Mouse (Mus musculus): Measurements from ENCODE around the gene Zfp423.

Zfp423 gene

DNA sequence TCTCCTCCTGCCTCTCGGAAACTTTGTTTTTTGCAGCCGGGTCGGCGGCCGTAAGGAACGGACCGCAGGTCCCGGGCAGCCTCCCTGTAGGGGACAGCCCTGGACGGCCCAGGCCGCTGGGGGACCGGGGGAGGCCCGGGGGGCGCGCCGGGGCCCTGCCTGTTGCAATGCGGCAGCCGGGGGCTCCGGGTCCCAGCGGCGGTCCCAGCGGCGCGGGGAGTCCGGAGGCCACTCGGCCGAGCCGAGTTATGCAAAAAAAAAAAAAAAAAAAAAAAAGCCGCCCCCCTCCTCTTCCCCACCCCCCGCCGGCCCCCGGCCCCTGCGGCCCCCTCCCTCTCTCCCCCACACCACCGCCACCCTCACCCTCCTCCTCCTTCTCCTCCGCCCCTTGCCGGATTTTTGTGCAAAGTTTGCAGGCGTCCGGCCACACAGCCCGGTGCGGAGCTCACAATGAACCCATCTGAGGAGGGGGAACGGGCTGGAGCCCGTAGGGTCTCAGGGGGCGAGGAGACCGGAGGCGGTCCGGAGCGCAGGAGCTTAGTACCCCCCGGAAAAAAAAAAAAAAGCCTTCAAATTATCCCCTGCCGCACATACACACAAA, at the start of gene Zfp423:
TSS of gene Zfp423 (minus strand) at position 276 of the 601 bp plus-strand sequence.
- DNase-seq (ENCODE audit: low spot score): no peak

DNA sequence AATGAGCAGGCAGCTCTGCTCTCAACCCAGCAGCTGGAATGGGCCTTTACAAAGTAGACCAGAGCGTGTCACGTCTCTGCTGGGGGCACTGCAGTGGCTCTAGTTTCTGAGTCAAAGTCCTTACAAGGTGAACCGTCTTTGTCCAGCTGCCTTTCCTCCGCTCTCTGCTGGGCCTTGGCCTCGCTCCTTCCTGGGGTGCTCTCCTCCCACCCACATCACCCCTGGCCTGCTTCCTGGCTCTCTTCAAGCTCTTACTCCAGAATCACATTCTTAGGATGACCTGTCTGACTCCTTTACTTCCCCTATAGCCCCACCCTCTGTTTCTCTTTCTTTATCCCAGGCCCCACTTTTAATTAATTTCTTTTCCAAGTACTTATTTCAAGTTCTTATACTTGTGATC, 47.4 kb upstream of the Zfp423 start:
- DNase-seq (ENCODE audit: low spot score): no peak

DNA sequence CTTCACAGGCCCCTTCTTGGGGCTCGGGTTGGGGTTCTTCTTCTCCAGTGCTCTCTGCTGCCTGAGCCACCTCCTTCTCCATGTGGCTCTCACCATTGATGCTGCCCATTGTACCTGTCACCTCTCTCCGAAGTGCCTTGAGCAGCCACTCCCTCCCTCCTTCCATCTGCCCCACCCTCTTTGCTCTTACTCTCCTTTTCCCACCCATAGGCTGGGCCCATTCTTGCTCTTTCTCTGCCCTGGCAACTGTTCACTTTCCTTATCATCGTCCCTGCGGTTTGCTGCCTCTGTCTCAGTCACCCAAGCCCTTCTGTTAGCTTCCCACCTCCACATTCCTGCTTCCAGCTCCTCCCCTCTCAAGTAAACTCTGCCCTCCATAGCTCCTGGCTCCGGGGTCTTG, 25.4 kb upstream of the Zfp423 start:
- no peak for DNase-seq (ENCODE audit: low spot score)

DNA sequence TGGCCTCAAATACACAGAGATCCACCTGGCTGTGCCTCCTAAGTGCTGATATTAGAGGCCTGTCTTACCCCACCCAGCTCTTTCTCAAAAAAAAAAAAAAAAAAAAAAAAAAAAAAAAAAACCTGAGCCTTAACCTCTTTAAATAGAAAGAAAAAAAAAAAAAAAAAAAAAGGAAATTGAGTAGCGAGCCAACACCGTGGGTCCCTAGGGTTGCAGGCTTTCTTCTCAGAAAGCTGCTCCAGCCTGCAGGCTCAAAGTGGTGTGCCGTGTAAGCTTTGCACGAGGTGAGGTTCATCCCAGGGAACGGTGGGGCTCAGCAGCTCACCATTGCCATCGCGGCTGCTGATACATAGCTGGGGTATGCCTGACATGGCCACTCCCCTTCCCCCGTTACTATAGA, 24.6 kb upstream of the Zfp423 start:
- no peak for DNase-seq (ENCODE audit: low spot score)

DNA sequence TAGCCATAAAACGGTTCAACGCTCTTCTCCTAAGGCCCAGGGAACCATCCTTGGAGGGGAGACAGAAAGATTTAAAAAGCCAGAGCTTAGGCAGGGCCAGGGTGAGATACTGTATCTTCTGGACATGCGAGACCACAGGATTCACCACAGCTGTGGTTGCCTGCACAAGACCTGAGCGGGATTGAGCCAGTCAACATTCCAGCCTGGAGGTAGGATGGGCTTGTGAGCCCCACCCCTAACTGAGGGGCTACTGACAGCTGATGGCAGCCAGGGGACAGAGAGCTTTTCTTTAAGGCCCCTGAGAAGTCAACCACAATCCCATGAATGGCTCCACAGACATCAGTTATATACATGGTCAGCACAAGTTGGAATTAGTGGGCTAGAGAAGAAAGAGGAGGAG, 23.5 kb upstream of the Zfp423 start:
- DNase-seq (ENCODE audit: low spot score): no peak

DNA sequence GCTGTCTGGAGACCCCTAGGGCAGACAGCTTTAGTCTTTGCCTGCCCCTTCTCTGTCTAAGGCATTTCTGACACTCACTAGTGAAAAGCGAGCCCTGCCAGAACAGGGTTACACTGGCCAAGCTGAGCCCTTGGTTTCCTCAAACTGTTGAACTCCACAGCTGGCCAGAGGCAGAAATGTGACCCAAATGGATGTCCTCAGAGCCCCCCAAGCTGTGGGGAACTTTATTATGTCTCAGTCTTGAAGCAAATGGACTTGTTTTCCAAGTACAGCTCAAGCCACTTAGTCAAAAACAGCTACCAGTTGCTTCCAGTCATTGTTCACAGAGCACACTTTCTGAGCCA, 16.0 kb upstream of the Zfp423 start:
- DNase-seq (ENCODE audit: low spot score): no peak

DNA sequence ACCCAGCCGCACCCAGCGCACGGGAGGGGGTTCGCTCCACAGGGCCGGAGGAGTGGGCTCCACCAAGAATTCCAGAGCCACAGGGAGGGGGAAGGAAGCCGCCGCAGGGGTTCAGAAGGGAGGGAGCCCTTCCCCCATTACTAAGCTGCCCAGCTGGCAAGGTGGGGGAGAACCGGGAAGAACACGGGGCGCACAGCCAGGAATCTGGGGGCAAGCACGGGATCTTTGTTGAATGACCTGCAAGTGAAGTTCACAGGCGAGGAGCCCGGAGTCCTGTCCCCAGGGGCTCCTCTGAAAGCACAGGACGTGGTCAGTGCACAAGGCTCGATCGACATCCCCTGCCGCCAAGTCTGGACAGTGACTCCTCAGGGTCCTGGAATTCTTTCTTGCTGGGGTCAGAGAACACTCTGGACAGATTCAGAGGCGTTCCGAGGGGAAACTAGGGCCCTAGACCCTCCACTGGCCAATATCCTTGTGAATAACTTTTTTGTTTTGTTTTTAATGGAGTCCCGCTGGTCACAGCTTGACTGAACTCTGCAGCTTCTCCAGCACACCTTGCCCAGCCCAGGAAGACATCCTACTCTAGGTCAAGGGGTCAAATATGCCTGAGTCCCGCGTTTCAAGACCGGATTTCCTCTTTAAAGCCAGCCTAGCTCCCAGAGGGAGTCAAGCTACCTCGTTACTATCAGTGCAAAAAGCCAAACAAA, 15.5 kb upstream of the Zfp423 start:
- no peak for DNase-seq (ENCODE audit: low spot score)

DNA sequence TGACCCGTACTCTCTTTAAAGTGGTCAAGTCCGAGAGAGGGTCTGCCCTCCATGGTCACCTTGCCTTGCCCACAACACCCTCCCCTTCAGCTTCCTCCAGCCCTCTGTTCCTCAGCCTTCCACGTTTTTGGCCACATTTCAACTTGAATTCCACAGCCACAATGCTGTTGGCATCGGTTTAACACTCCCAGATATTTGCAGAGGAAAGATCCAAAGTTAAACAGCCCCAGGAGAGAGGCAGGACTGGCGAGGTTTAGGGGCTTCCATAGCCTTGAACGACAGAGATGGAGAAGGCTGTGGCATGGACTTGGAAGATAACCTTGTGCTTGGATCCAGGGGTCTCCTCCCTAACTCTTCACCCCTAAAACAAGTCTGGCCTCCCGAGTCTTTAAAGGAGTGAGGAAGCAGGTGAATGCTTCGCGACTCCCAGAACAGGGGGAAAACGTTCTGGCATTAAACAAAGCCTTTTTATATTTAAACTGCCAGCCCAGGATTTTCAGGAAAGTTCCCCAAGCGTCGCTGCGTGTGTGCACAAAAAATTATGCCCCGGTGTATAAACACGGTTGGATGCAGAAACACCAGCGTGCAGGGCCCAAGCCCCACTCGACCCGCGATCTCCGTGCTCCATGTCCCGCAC, 14.8 kb upstream of the Zfp423 start:
- DNase-seq (ENCODE audit: low spot score): no peak

DNA sequence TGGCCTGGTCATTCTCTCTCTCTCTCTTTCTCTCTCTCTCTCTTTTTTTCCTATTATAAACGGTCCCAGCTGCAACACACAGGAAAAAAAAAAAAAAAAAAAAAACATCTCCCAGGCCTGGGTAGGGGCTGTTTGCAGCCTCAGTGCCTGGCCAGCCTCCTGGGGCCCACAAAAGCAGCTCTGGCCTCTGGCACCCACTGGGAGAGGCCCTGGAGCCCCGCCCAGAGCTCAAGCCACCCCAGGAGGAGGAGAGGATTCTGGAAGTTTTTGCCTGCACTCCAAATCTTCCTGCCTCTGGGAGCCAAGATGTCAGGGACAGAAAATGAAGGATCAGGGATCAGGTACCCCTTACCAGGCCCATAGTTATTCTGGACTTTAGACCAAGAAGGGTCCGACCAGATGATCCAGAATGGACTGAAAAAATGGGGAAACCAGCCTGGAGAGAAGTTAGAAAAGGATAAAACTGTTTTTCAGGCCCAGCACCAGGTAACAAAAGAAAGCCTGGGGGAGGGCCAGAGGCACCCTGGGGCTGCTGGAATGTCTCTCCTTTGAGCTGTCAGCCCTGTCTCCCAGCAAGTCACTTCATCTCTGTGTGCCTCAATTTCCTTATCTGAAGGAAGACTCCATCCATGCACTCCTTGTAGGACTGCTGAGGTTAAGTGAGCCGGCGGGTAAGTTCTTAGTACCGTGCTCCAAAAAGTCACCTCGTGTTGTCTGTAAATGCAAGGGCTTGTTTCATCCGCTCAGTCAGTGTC, 8.6 kb upstream of the Zfp423 start:
- no peak for DNase-seq (ENCODE audit: low spot score)

DNA sequence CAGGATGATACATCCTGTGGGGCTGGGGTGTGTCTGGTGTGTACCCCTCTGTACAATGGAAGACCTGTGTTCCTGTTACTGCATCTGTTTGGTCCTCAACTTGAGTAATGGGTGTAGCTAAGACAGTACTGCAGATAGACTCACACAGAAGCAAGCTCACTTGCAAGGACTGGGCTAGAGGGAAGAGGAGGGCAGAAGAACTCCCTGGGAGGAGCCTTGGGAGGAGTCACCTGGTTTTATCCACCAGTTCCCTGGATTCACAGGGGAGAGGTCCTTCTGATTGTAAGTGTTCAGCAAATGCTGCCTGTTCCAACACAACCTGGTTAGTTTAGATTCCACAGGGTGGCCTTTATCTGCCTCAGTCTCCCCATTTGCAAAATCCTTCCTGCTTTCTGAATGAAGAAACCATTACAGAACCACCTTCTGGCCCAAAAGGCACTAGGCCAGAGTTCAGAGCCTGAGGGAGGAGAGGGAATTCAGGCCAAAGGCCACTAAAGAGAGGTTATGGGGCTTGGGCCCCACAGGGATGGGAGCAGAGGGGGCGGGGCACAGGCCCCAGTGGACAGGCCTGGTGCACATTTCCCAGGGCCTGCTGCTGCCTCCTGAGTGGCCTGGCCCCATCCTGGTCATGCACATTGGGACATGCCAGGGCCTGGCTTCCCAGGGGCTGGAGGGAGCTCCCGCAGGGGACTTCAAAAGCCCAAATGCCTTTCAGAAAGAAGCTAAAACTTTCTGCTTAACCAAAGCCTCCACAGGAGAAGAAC, 7.8 kb upstream of the Zfp423 start:
- DNase-seq (ENCODE audit: low spot score): no peak

DNA sequence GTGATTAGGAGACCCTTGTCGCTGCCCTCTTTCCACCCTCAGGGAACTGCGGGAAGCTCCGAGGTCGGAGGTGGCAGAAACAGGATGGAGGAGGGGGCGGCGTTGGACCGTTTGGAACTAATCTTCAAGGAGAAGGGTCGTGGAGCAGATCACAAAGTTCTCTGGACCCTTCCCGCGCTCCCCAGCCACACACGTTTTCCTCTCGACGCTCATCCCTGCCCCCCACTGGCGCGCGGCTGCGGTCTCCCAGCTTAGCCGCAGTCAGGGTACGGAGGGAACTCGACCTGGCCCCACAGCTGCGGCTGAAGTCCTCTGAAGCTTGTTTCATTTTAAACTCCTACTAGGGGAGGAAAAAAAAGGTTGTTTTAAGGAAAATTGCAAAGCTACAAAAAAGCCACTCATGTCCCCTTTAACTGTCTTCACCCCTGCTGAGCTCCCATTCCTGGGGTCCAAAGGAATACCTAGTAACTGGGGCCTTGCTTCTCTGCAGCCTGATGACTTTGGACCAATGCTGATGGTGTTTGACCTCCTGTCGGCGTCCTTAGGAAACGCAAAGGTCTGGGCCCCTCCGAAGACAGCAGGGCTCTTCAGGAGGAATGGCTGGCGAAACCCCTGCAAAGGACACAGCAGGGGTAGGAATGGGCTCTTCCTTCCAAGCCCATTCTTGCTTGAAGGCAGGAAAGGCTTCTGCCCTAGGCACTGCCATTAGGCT, 3.3 kb upstream of the Zfp423 start:
- DNase-seq (ENCODE audit: low spot score): no peak

DNA sequence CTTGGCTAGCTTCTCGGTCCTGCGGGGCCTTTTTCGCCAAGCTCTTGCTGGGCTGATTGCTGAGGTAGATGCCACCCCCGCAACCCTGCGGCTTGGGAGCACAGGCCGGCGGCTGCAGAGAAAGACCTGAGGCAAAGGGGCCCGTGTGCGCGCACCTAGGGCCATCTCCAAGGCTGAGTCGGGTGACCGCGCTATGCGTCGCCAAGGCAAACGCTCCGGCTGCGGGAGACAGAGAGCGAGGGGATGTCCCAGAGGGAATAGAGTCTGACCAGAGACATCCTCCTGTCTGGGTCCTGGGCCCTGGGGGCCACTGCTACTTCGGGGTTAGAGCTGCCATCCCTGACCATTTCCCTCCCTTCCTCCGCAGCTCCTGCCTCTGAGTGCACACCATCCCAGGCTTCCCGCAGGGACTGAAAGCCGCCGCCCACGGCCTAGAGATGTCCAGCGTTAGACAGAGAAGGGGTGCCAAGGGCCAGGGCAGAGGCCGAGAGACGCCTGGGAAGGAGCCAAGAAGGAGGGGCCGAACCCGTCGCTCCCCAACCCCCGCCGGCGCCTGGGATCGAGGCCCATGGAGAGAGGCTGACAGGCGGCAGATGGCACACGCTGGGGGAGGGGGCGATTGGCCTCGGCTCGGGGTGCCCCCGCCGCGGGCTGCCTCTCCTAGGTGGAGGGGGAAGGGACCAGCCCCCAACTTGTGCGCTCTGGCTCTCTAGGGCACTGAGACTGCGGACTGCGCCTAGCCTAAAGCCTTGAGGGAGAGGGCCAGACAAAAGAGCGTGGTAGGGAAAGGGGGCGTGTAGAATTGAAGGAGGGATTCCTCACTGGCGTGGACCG, 2.5 kb upstream of the Zfp423 start:
- no peak for DNase-seq (ENCODE audit: low spot score)

DNA sequence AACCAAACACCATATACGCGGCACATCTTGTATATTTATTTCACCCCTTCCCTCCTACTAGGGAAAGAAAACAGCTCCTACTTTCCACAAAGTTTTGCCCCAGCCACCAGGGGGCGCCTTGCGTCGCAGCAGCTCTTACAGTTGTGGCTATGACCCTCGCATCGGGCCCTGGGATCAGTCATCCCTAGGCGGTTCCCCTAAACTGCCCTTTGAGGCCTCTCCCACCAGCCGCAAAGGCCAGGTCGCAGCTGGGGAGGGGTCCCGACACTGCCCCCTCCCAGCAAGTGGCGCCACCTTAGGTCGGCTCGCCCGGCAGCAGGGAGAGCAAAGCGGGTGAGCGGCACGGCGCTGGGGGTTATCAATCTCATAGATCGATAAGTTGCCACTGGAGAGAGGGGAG, 1.7 kb upstream of the Zfp423 start:
- DNase-seq (ENCODE audit: low spot score): no peak

DNA sequence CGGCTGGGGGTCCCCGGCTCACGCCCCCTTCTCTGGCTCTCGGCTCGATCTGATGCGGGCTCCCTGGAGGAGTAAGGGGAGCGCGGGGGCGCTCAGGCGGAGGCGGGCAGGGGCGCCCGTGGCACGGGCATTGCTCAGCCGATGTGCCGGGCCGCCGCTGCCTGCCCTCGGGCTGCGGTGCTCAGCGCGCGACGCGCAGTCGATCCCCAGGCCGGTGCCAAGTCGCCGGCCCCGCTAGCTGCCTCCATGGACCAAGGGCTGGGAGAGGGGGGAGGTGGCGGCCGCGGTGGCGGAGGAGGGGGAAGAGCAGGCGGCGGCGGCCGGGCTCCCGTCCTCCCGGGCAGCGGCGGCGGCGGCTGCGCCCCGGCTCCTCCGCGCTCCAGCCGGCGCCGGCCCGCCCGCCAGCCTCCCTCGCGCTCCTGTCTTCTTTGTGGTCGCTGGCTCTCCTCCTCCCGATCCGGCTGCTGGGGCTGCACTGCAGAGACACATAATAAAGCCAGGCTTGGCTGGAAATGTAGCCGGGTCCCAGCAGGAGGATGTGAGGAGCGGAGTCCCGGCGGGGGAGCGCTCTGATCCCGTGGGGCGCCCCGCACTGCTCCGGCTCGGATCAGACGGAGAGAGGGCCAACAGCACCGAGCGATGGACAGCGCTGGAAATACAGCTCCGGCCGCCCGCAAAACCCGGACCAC, 810 bp upstream of the Zfp423 start:
- peak; percentile 53 for DNase-seq (ENCODE audit: low spot score)

DNA sequence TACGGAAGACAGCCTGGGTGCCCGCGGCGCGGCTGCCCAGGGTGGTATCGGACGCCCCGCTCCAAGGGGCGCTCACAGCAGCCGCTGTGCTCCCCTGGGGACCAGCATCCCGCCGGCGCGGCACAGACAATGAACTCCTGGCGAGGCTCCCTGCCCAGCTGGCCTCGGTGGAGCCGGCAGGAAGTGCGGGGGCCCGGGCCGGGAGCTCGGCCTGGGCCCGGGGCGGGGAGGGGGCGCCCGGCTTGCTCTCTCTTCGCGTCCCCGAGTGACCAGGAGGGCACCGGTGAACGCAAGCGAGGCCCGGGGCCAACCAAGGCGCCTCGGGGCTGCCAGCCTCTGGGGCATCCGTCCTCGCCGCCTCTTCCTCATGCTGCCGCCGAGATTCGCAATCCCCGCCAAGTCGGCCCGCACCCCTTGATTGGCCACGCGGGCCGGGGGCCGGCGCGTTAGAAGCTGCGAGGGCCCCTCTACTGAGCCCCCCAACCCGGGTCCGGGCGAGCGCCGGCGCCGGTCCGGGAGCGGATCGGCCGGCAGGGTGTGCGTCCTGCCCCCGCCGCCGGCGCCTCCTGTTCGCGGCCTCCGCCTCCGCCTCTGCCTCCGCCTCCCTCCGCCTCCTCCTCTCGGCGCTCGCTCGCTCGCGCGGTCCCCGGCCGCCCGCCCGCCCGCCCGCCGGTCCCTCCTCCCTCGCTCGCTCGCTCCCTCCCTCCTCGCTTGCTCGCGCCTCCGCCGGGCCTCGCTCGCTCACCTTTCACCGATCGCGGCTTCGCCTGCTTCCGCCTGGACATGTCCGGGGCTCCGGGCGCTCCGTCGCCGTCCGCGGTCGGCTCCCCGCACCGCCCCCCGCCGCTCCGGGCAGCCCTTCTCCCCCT, 710 bp downstream of the Zfp423 start:
- DNase-seq (ENCODE audit: low spot score): no peak

DNA sequence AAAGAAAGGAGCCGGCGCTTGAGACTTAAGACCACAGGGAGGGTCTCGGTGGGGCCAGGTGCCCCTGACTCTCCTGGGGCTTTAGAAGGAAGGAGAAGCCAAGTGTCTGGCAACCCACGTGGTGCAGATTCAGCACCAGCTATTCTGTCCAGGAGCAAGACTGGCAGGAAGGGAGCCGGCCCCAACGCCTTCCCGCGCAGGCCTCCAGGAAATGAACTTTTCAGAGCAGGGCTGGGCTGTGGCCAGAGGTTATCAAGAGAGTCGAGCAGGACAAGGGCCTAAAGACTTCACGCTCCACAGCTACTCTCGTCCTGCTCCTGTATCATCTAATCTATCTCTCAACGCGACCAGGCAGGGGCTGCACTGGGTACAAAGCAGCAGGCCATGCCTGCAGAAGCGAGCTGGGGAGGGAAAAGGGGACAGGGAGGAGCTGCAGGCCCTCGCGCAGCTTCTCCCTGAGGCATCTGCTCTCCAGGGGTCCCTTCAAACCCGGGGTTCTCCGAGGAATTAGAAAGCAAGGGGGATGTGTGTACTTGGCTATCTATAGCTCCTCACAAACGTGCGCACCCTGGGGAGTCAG, 1.4 kb downstream of the Zfp423 start:
- no peak for DNase-seq (ENCODE audit: low spot score)

DNA sequence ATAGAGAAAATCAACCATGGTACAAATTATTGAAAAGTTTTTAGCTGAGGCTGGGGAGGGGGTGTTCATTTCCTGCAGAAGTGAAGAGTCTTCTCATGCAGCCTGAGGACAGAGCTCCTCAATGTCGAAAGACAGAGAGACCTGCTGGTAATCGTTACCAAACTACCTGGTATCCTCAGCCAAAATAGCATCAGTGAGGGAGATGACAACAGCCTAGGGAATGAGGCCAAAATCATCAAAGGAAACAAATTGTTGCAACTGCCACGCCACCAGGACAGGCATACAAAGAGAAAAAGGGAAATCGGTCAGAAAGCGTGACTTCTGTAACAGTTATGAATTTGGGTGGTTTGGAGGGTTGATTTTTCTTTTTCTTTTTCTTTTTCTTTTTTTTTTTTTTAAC, 3.4 kb downstream of the Zfp423 start:
- DNase-seq (ENCODE audit: low spot score): no peak

DNA sequence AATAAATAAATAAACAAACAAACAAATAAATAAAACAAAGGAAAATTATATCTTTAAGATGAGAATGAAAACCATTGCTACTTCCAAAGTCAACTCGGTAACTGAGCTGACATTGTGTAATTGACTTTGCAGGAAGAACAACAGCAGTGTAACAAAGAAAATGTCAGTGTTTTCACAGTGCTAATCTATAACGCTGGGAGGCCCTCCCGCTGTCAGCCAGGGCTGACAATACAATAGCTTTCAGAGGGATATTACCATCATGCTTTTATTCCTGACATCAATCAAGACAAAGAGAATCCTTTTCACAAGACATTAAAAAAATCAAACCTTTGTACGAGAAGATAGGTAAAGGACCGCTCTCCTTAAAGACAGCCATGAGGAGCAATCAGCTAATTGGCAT, 5.9 kb downstream of the Zfp423 start:
- no peak for DNase-seq (ENCODE audit: low spot score)

DNA sequence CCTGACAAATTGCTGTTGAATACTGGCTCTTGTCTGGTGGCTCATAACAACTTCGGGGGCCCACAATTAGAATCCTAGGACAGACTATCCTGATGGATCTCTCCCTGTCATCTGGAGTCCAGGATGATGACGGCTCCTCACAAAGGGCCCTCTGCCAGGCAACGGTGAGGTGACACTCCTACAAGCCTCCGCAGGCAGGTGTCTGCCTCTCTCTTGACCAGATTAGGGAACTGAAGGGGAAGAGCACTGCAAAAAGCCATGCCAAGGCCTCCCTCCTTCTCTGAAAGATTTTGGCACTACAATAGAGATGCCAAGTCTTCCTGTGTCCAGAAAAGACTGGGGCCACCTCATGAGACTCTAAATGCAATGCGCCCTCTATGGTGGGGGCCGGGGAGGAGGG, 7.1 kb downstream of the Zfp423 start:
- DNase-seq (ENCODE audit: low spot score): no peak

Data from urinary bladder, postnatal 10 days (tissue).